Mouse (Mus musculus) central nervous system, embryonic 14 days (tissue): ENCODE measurements around the gene Tnn. TPM values are rescaled to one million over a fixed set of nuclear protein-coding genes. Genes with fewer than 3 reads are reported as not detected.

Experiments used
- polyA plus RNA-seq: library from polyadenylated mRNA; depleted of rRNA; stranded (reverse); fragments of >200 nt; gene quantifications from 2 replicates; pipeline ENCODE4 v1.2.3, GENCODE M21; 2012; rRNA removed

The Tnn gene
- 1.4 and 2.4 TPM in 2 replicates for polyA plus RNA-seq

GRCm38 (mm10) chr1:160153480-160153879, at the start of gene Tnn:
Gene Tnn, minus strand, starts transcription at chr1:160153580.

GRCm38 (mm10) chr1:160194529-160195336, 41.4 kb upstream of the Tnn start, which contains the start of gene Mrps14:
Gene Mrps14, plus strand, starts transcription at chr1:160195215.

GRCm38 (mm10) chr1:160044237-160045021, 109.0 kb downstream of the Tnn start, which contains the start of gene 4930523C07Rik:
Gene 4930523C07Rik, plus strand, starts transcription at chr1:160044382.

Other genes starting within 250 kb of the Tnn start
- 0.82 and 2.7 TPM in 2 replicates for gene 4930523C07Rik, start 109.2 kb downstream of the Tnn start, polyA plus RNA-seq
- 44.6 and 44.8 TPM in 2 replicates for gene Mrps14, start 41.6 kb upstream of the Tnn start, polyA plus RNA-seq
- 84.4 and 98.2 TPM in 2 replicates for gene Cacybp, start 59.3 kb upstream of the Tnn start, polyA plus RNA-seq